Mouse (Mus musculus): ENCODE measurements around the gene Ranbp17.

Gene Ranbp17

GRCm38 (mm10) chr11:33234134-33234533 is 279.4 kb downstream of the Ranbp17 start:
- no peak for DNase-seq (ENCODE audit: low read depth)

GRCm38 (mm10) chr11:33232056-33232455 is 281.5 kb downstream of the Ranbp17 start:
- no peak for DNase-seq (ENCODE audit: low read depth)

- DNase-seq (ENCODE audit: low read depth), result no peak
Measured at GRCm38 (mm10) chr11:33228186-33228585, 285.4 kb downstream of the Ranbp17 start.

GRCm38 (mm10) chr11:33226516-33226915 is 287.0 kb downstream of the Ranbp17 start:
- DNase-seq (ENCODE audit: low read depth), result no peak

- DNase-seq (ENCODE audit: low read depth), result no peak
Measured at GRCm38 (mm10) chr11:33221566-33222365, 291.8 kb downstream of the Ranbp17 start.

- DNase-seq (ENCODE audit: low read depth), result no peak
Measured at GRCm38 (mm10) chr11:33220763-33221162, 292.8 kb downstream of the Ranbp17 start.

GRCm38 (mm10) chr11:33217384-33218079 is 296.0 kb downstream of the Ranbp17 start:
- peak; percentile 26 for DNase-seq (ENCODE audit: low read depth)

- no peak for DNase-seq (ENCODE audit: low read depth)
Measured at GRCm38 (mm10) chr11:33207411-33207810, 306.1 kb downstream of the Ranbp17 start.

GRCm38 (mm10) chr11:33204966-33205365 is 308.6 kb downstream of the Ranbp17 start:
- DNase-seq (ENCODE audit: low read depth), result no peak

GRCm38 (mm10) chr11:33204329-33204705 is 309.2 kb downstream of the Ranbp17 start:
- no peak for DNase-seq (ENCODE audit: low read depth)

- no peak for DNase-seq (ENCODE audit: low read depth)
Measured at GRCm38 (mm10) chr11:33203383-33204328, 309.9 kb downstream of the Ranbp17 start, which contains the start of gene Tlx3. Gene Tlx3 (minus strand): TSS chr11:33203589.

GRCm38 (mm10) chr11:33202972-33203371 is 310.6 kb downstream of the Ranbp17 start:
- DNase-seq (ENCODE audit: low read depth), result no peak

GRCm38 (mm10) chr11:33202296-33202695 is 311.2 kb downstream of the Ranbp17 start:
- no peak for DNase-seq (ENCODE audit: low read depth)

GRCm38 (mm10) chr11:33201626-33202010 is 311.9 kb downstream of the Ranbp17 start:
- DNase-seq (ENCODE audit: low read depth), result no peak

- no peak for DNase-seq (ENCODE audit: low read depth)
Measured at GRCm38 (mm10) chr11:33200764-33201625, 312.6 kb downstream of the Ranbp17 start.

- no peak for DNase-seq (ENCODE audit: low read depth)
Measured at GRCm38 (mm10) chr11:33199906-33200763, 313.4 kb downstream of the Ranbp17 start.

- DNase-seq (ENCODE audit: low read depth), result no peak
Measured at GRCm38 (mm10) chr11:33199117-33199514, 314.4 kb downstream of the Ranbp17 start.

- DNase-seq (ENCODE audit: low read depth), result no peak
Measured at GRCm38 (mm10) chr11:33198351-33199116, 315.0 kb downstream of the Ranbp17 start.

GRCm38 (mm10) chr11:33197673-33198072 is 315.9 kb downstream of the Ranbp17 start:
- DNase-seq (ENCODE audit: low read depth), result no peak

GRCm38 (mm10) chr11:33197133-33197514 is 316.4 kb downstream of the Ranbp17 start:
- DNase-seq (ENCODE audit: low read depth), result no peak

Measured in fibroblast of lung, adult 2 months (primary cell).